26 mouse cellular contexts compared by ENCODE assay signal in genomic region chr10:116346618-116347184, GRCm38 (mm10).
DNase-seq lines count a peak whose midpoint lies in the region; ATAC-seq and TF ChIP-seq lines count a peak whose summit lies in the region.
"Had no signal": no experiment of that assay in that cellular context is flagged by ENCODE, and none has a peak within 500 bp of the region (broad histone marks: within the 10 kb centered on the region; RNA-seq: fewer than 3 reads in every experiment).

No protein-coding gene starts in this region.

- H3K4me3 ChIP-seq in CH12.LX (replicated peaks in 1 of 3; ENCODE audit: low read depth in 2 of 3, low read length in 2 of 3, poor library complexity in 1 of 3) = no peak overlapping the region
- no peak overlapping the region for H3K4me3 ChIP-seq in intestine, embryonic 16.5 days (ENCODE audit: low read length)
- peak overlapping the region; percentile 18 for H3K4me3 ChIP-seq in small intestine, adult 2 months (ENCODE audit: low read depth, low read length)
- H3K4me3 ChIP-seq: embryonic facial prominence, embryonic 13.5 days; embryonic facial prominence, embryonic 15.5 days; erythroblast, embryonic 14.5 days; forebrain, embryonic 10.5 days; forebrain, embryonic 12.5 days had no signal

- DNase-seq in A20 (ENCODE audit: low read depth, low spot score) (peak; percentile 67), CH12.LX (ENCODE audit: extremely low read depth) (peak; percentile 61)
- DNase-seq in T-cell, adult 2 months (ENCODE audit: low spot score) = no peak
- DNase-seq in gastrocnemius, adult 8-10 months (ENCODE audit: low spot score in 2 of 2) = no peak
- DNase-seq in left cerebral cortex, postnatal 25 days (ENCODE audit: low spot score in 2 of 2) = no peak
- DNase-seq: adrenal gland, adult 8-10 months; adrenal gland, postnatal 14 days; adrenal gland, postnatal 36 days; B cell, adult 2 months; cerebellum, adult 11-12 months; cerebellum, adult 2 months; cerebellum, adult 9-10 months; cerebellum, postnatal 10 days; cerebellum, postnatal 36 days; embryo, embryonic 11 days had no signal

- H3K9ac ChIP-seq in CH12.LX (ENCODE audit: insufficient read depth, low read depth) = no peak overlapping the region
- no peak overlapping the region for H3K9ac ChIP-seq in intestine, embryonic 16.5 days (ENCODE audit: low read depth, low read length)
- H3K9ac ChIP-seq: embryonic facial prominence, embryonic 13.5 days; embryonic facial prominence, embryonic 15.5 days; forebrain, embryonic 12.5 days had no signal

- H3K4me2 ChIP-seq in CH12.LX (ENCODE audit: insufficient read depth, low read depth, poor library complexity, severe bottlenecking) = peak overlapping the region; percentile 47
- no peak overlapping the region for H3K4me2 ChIP-seq in intestine, embryonic 16.5 days (ENCODE audit: low read depth, low read length)
- H3K4me2 ChIP-seq: embryonic facial prominence, embryonic 13.5 days; embryonic facial prominence, embryonic 15.5 days; forebrain, embryonic 12.5 days had no signal

- WGBS in intestine, embryonic 16.5 days = 72% methylated on average over 15 of the region's 15 CpGs
- 37% methylated on average over 15 of the region's 15 CpGs for WGBS in small intestine, adult 2 months

- H3K4me1 ChIP-seq in CH12.LX (ENCODE audit: control insufficient read depth in 1 of 2, insufficient read depth in 2 of 2) = peaks cover 5 to 11% of the 10 kb centered on the region in 2 experiments
- no peaks in the 10 kb centered on the region for H3K4me1 ChIP-seq in intestine, embryonic 16.5 days (ENCODE audit: control insufficient read depth, insufficient read depth, low read length)
- peaks cover 6% of the 10 kb centered on the region; the same call in 1 of the 2 replicates for H3K4me1 ChIP-seq in small intestine, adult 2 months (ENCODE audit: control insufficient read depth, insufficient read depth, insufficient read length, low read length)
- H3K4me1 ChIP-seq: embryonic facial prominence, embryonic 13.5 days; embryonic facial prominence, embryonic 15.5 days; forebrain, embryonic 10.5 days; forebrain, embryonic 12.5 days had no signal

- in situ Hi-C loops in CH12.LX (cut with MboI; ENCODE audit: low pct_ligation_motif_present, low pct_unique_long_range_greater_than_20kb, low sequenced_read_pairs) = loop anchor here (25.0 kb wide), 4 partner anchors 116 to 691 kb away; partner anchors contain the start of genes Kcnmb4 and Lrrc10

- intact Hi-C loops in left cerebral cortex, postnatal 25 days (cut with DNase I) = no loop called here

- H3K27ac ChIP-seq in CH12.LX (ENCODE audit: insufficient read depth, low read depth) = no peak overlapping the region
- 0 out of 2 replicates have a peak overlapping the region, but pooled peaks have one; percentile 9 for H3K27ac ChIP-seq in intestine, embryonic 16.5 days (ENCODE audit: low read length)
- H3K27ac ChIP-seq in small intestine, adult 2 months (ENCODE audit: insufficient read depth, low read depth, low read length) = no peak overlapping the region
- H3K27ac ChIP-seq: embryonic facial prominence, embryonic 13.5 days; embryonic facial prominence, embryonic 15.5 days; forebrain, embryonic 10.5 days; forebrain, embryonic 12.5 days had no signal

- no peaks in the 10 kb centered on the region for H3K36me3 ChIP-seq in CH12.LX (replicated peaks in 1 of 2; ENCODE audit: control insufficient read depth in 1 of 2, insufficient read depth in 1 of 2, low read length in 1 of 2)
- no peaks in the 10 kb centered on the region for H3K36me3 ChIP-seq in intestine, embryonic 16.5 days (ENCODE audit: control insufficient read depth, insufficient read depth, low read length)
- H3K36me3 ChIP-seq in small intestine, adult 2 months (ENCODE audit: control insufficient read depth, insufficient read depth, low read length) = no peaks in the 10 kb centered on the region
- H3K36me3 ChIP-seq: embryonic facial prominence, embryonic 13.5 days; embryonic facial prominence, embryonic 15.5 days; forebrain, embryonic 10.5 days; forebrain, embryonic 12.5 days had no signal

- dilution Hi-C loops in CH12.LX (cut with MboI; ENCODE audit: extremely low pct_ligation_motif_present, extremely low pct_unique_long_range_greater_than_20kb, low sequenced_read_pairs) = no loop called here

- ATAC-seq in intestine, embryonic 16.5 days = peak; percentile 95
- ATAC-seq: activated CD4-positive, CD25-positive, alpha-beta regulatory T cell, adult 4 months; CD4-positive, CD25-positive, alpha-beta regulatory T cell, adult 4 months; forebrain, embryonic 14.5 days; forebrain, embryonic 16.5 days had no signal

- TF ChIP-seq RAD21 in CH12.LX (IDR thresholded peaks at IDR 0.05; ENCODE audit: low read depth, low read length) = no peak; the same call in 1 of the 2 replicates

- peaks cover 3% of the 10 kb centered on the region for H3K27me3 ChIP-seq in CH12.LX (replicated peaks)
- H3K27me3 ChIP-seq in intestine, embryonic 16.5 days (replicated peaks; ENCODE audit: control insufficient read depth, insufficient read depth, low read length) = no peaks in the 10 kb centered on the region
- no peaks in the 10 kb centered on the region for H3K27me3 ChIP-seq in small intestine, adult 2 months (ENCODE audit: control insufficient read depth, insufficient read depth, low read length)
- H3K27me3 ChIP-seq: embryonic facial prominence, embryonic 13.5 days; embryonic facial prominence, embryonic 15.5 days; forebrain, embryonic 12.5 days had no signal

- no peak for TF ChIP-seq POLR2A in CH12.LX (IDR thresholded peaks at IDR 0.05; ENCODE audit: low read depth, low read length)
- no peak for TF ChIP-seq POLR2A in small intestine, adult 2 months (IDR thresholded peaks at IDR 0.05; ENCODE audit: low read depth, low read length)

- no peak for TF ChIP-seq CTCF in CH12.LX (conservative IDR thresholded peaks at IDR 0.05 in 1 of 2, IDR thresholded peaks at IDR 0.05 in 1 of 2; ENCODE audit: low read depth in 2 of 2, low read length in 2 of 2)
- no peak for TF ChIP-seq CTCF in small intestine, adult 2 months (IDR thresholded peaks at IDR 0.05; ENCODE audit: extremely low read depth, insufficient read length, insufficient replicate concordance, low read depth, low read length)

- no peaks in the 10 kb centered on the region for H3K79me2 ChIP-seq in CH12.LX (replicated peaks; ENCODE audit: control insufficient read depth, extremely low read depth, insufficient read depth, poor library complexity, severe bottlenecking)

- TF ChIP-seq EP300 in CH12.LX (IDR thresholded peaks at IDR 0.05; ENCODE audit: low read length) = peak; percentile 68

- H3K9me3 ChIP-seq in CH12.LX (replicated peaks; ENCODE audit: low read length) = no peaks in the 10 kb centered on the region
- H3K9me3 ChIP-seq in intestine, embryonic 16.5 days (ENCODE audit: control insufficient read depth, low read length) = no peaks in the 10 kb centered on the region
- H3K9me3 ChIP-seq: embryonic facial prominence, embryonic 13.5 days; embryonic facial prominence, embryonic 15.5 days; forebrain, embryonic 10.5 days; forebrain, embryonic 12.5 days had no signal

TF ChIP-seq in CH12.LX, 34 proteins besides CTCF, POLR2A, EP300 and RAD21 (continues in another document):
- TF ChIP-seq JUND (conservative IDR thresholded peaks at IDR 0.05; ENCODE audit: low read depth, low read length) (0 out of 2 replicates have a peak, but pooled peaks have one; percentile 10), MAX (IDR thresholded peaks at IDR 0.05; ENCODE audit: low read length) (peak; percentile 86), ZKSCAN1 (IDR thresholded peaks at IDR 0.05; ENCODE audit: borderline replicate concordance, low read depth, low read length) (no peak), MEF2A (IDR thresholded peaks at IDR 0.05; ENCODE audit: borderline replicate concordance, low read depth, low read length) (no peak), MAFK (IDR thresholded peaks at IDR 0.05; ENCODE audit: insufficient replicate concordance, low read length) (peak; percentile 52; the same call in 1 of the 2 replicates), KAT2A (IDR thresholded peaks at IDR 0.05; ENCODE audit: insufficient replicate concordance, low read length) (no peak), POLR2AphosphoS2 (IDR thresholded peaks at IDR 0.05; ENCODE audit: low read depth, low read length) (no peak), JUN (IDR thresholded peaks at IDR 0.05; ENCODE audit: insufficient read depth, low read depth, low read length) (no peak), NRF1 (IDR thresholded peaks at IDR 0.05; ENCODE audit: low read depth, low read length) (no peak), PAX5 (IDR thresholded peaks at IDR 0.05; ENCODE audit: low read length) (no peak), BHLHE40 (IDR thresholded peaks at IDR 0.05; ENCODE audit: low read depth, low read length) (peak; percentile 93), ZMIZ1 (IDR thresholded peaks at IDR 0.05; ENCODE audit: low read depth, low read length) (no peak), TBP (conservative IDR thresholded peaks at IDR 0.05; ENCODE audit: low read depth, low read length) (no peak), NELFE (IDR thresholded peaks at IDR 0.05; ENCODE audit: low read depth, low read length) (no peak), MXI1 (IDR thresholded peaks at IDR 0.05; ENCODE audit: low read depth, low read length) (no peak), ZC3H11A (IDR thresholded peaks at IDR 0.05; ENCODE audit: low read depth, low read length) (no peak), TCF12 (IDR thresholded peaks at IDR 0.05; ENCODE audit: low read depth, low read length) (0 out of 2 replicates have a peak, but pooled peaks have one; percentile 30), ZNF384 (IDR thresholded peaks at IDR 0.05; ENCODE audit: low read depth, low read length) (no peak), GABPA (IDR thresholded peaks at IDR 0.05; ENCODE audit: insufficient replicate concordance, low read depth, low read length) (no peak), RCOR1 (conservative IDR thresholded peaks at IDR 0.05; ENCODE audit: low read depth, low read length) (0 out of 2 replicates have a peak, but pooled peaks have one; percentile 50), USF2 (conservative IDR thresholded peaks at IDR 0.05; ENCODE audit: low read depth, low read length) (peak; percentile 82), IRF4 (IDR thresholded peaks at IDR 0.05; ENCODE audit: low read depth, low read length) (peak; percentile 87), HCFC1 (IDR thresholded peaks at IDR 0.05; ENCODE audit: low read depth, low read length) (no peak), SIN3A (IDR thresholded peaks at IDR 0.05; ENCODE audit: low read length) (no peak), MYC (IDR thresholded peaks at IDR 0.05; ENCODE audit: low read depth, low read length) (no peak), CHD2 (IDR thresholded peaks at IDR 0.05; ENCODE audit: low read length) (peak; percentile 17; the same call in 1 of the 2 replicates), UBTF (IDR thresholded peaks at IDR 0.05; ENCODE audit: low read depth, low read length) (no peak), SMC3 (IDR thresholded peaks at IDR 0.05; ENCODE audit: low read depth, low read length) (no peak), USF1 (IDR thresholded peaks at IDR 0.05; ENCODE audit: low read depth, low read length) (peak; percentile 80), MAZ (IDR thresholded peaks at IDR 0.05; ENCODE audit: low read depth, low read length) (no peak)

Comparison
In these comparisons a context has a peak if more than half of its experiments do, and no peak if none do; other contexts are left out.
1. DNase-seq: peak in A20 (single experiment) and CH12.LX (single experiment); none in T-cell, adult 2 months (single experiment), gastrocnemius, adult 8-10 months (0 of 2) and left cerebral cortex, postnatal 25 days (0 of 2).